Mouse (Mus musculus) MEL (cell line): ENCODE data around the gene D430041D05Rik.

ENCODE experiments used
- CTCF ChIP-seq, 3 experiments: IDR thresholded peaks in 2 of 3; conservative IDR thresholded peaks in 1 of 3; 2 replicates each; pipeline ENCODE4 v1.5.1; 2011 to 2012; ENCODE audit warnings: low read length in 3 of 3, low read depth in 2 of 3, mild to moderate bottlenecking in 2 of 3, improper control_type of control experiment in 1 of 3, inconsistent platforms in 1 of 3, mixed read lengths in 1 of 3, moderate library complexity in 1 of 3; ENCODE audit not compliant: control insufficient read depth in 1 of 3, insufficient read depth in 1 of 3, poor library complexity in 1 of 3, severe bottlenecking in 1 of 3
- ELF1 ChIP-seq: IDR thresholded peaks from 2 replicates; pipeline ENCODE4 v1.6.1; 2014; ENCODE audit warnings: low read depth, mild to moderate bottlenecking, inconsistent platforms, low read length, improper control_type of control experiment, moderate library complexity
- GATA1 ChIP-seq: IDR thresholded peaks from 2 replicates; pipeline ENCODE4 v1.6.1; 2011; ENCODE audit warnings: low read depth, low read length, improper control_type of control experiment
- HCFC1 ChIP-seq: IDR thresholded peaks from 2 replicates; pipeline ENCODE4 v1.6.1; 2012; ENCODE audit warnings: low read depth, mild to moderate bottlenecking, inconsistent platforms, low read length, improper control_type of control experiment, moderate library complexity
- MAFK ChIP-seq: IDR thresholded peaks from 2 replicates; pipeline ENCODE4 v1.6.1; 2011; ENCODE audit warnings: low read depth, mild to moderate bottlenecking, low read length, improper control_type of control experiment, borderline replicate concordance
- MAX ChIP-seq: IDR thresholded peaks from 2 replicates; pipeline ENCODE4 v1.6.1; 2011; ENCODE audit warnings: low read length, improper control_type of control experiment
- POLR2A ChIP-seq, 2 experiments: IDR thresholded peaks; 2 replicates each; pipeline ENCODE4 v1.6.1; 2011 to 2012; ENCODE audit warnings: low read length in 2 of 2, mild to moderate bottlenecking in 2 of 2, control low read depth in 1 of 2, improper control_type of control experiment in 1 of 2, low read depth in 1 of 2, moderate library complexity in 1 of 2; ENCODE audit not compliant: control insufficient read depth in 1 of 2, insufficient read depth in 1 of 2, poor library complexity in 1 of 2
- RAD21 ChIP-seq: IDR thresholded peaks from 2 replicates; pipeline ENCODE4 v1.6.1; 2011; ENCODE audit warnings: mild to moderate bottlenecking, low read depth, low read length, improper control_type of control experiment
- RCOR1 ChIP-seq: IDR thresholded peaks from 2 replicates; pipeline ENCODE4 v1.6.1; 2012; ENCODE audit warnings: low read depth, mild to moderate bottlenecking, inconsistent platforms, low read length, improper control_type of control experiment
- SIN3A ChIP-seq: IDR thresholded peaks from 2 replicates; pipeline ENCODE4 v1.6.1; 2012; ENCODE audit warnings: low read length, improper control_type of control experiment, inconsistent platforms
- USF1 ChIP-seq: IDR thresholded peaks from 2 replicates; pipeline ENCODE4 v1.6.1; 2014; ENCODE audit warnings: low read depth, mild to moderate bottlenecking, inconsistent platforms, low read length, improper control_type of control experiment, moderate library complexity

DNA sequence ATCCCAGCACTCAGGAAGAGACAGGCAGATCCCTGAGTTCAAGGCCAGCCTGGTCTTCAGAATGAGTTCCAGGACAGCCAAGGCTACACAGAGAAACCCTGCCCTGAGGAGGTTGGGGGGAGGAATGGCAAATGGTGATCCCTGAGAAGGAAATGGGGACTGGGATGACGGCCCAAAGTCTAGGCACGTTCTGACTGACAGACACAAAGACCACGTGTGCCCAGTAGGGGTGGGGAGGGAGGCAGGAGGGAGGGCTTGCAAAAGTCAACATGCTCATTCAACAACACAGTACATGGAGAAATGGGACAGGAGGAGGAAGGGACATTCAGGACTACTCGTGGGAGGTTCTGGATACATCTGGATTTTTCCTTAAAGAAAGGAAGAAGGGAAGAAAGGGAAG lies 1.7 kb upstream of the D430041D05Rik start:
- TF ChIP-seq POLR2A (IDR thresholded peaks at IDR 0.05; ENCODE audit: control insufficient read depth in 1 of 2, insufficient read depth in 1 of 2, low read depth in 1 of 2, low read length in 2 of 2, poor library complexity in 1 of 2) (no peak), CTCF (IDR thresholded peaks at IDR 0.05 in 2 of 3, conservative IDR thresholded peaks at IDR 0.05 in 1 of 3; ENCODE audit: control insufficient read depth in 1 of 3, insufficient read depth in 1 of 3, low read depth in 2 of 3, low read length in 3 of 3, poor library complexity in 1 of 3, severe bottlenecking in 1 of 3) (no peak), GATA1 (no peak), USF1 (no peak), HCFC1 (no peak), SIN3A (no peak), RAD21 (no peak), MAFK (no peak), ELF1 (no peak), MAX (no peak), RCOR1 (no peak)
